Mouse (Mus musculus) CD8-positive naive resting alpha-beta T cell, adult 2 months (primary cell): ENCODE measurements at regions not wholly inside any gene's neighbourhood (a gene's known extent, or its start where the extent isn't known, plus 50 kb on each side); places are given as distances from the start of the nearest gene placed in this dataset.

ENCODE experiments used
- DNase-seq, 2 experiments: peaks; one replicate each; pipeline ENCODE4 v3.0.0; 2022; ENCODE audit warnings: low read depth in 2 of 2, low spot score in 2 of 2

DNA sequence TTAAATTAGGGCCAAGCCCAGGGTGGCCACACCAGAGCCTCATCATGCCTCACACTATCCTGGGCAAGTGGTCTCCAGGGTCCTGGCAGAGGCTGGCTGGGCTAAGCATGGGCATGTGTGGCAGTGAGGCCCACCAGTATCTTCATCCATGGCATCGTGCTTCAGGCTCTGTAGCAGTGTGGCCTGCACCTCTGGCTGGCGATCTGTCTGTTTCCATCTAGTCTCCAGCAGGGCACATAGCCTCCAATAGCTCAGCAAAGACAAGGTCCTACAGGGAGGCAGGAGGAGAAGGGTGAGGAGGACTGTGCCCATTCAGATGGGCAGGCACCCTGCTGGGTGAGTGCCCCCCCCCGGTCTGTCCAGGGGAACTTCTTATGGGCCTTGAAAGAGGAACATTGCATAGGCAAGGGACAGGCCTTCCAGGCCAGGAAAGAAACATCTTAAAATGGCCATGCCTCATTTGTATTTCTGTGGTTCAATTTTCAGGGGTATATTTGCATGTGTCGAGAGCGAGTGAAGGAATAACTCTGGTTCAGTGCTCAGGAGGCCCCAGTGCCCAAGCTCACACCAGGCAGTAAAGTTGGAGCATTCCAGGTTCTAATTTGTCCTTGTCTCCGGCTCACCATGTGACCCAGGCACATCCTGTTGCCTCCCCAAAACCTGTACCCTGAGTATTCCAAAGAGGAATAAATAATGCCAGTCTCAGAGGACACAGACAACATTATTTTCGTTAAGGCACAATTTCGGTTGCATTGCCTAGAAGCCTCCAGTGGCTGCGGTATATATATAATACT, 60.4 kb upstream of the Ppara start:
- DNase-seq: no peak

GRCm38 (mm10) chr15:85675126-85675525, 59.7 kb upstream of the Ppara start:
- DNase-seq: no peak

DNA sequence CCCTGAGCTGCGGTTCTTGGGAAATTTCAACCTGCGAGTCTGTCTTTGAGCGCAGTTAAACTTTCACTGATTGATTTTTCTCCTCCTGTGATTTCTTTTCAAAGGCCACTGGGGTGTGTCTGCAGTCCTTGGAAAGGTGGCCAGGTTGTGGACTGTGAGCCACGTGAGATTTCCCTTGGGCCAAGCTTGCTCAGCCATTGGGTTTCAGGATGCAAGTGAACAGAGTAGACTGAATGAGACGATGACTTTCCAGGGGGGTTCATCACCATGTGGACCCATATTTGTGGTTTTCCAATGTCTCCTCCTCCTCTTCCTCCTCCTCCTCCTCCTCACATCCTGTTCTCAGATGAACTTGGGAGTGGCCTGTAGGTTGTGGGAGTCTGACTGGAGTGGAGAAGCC, 59.0 kb upstream of the Ppara start:
- no peak for DNase-seq

- no peak for DNase-seq
Observed at GRCm38 (mm10) chr15:85676156-85676555, 58.6 kb upstream of the Ppara start.

- DNase-seq: no peak
Observed at GRCm38 (mm10) chr15:85676871-85677270, 57.9 kb upstream of the Ppara start.

GRCm38 (mm10) chr15:85677381-85677780, 57.4 kb upstream of the Ppara start:
- no peak for DNase-seq

GRCm38 (mm10) chr15:85677855-85678254, 56.9 kb upstream of the Ppara start:
- no peak for DNase-seq

- no peak for DNase-seq
Observed at GRCm38 (mm10) chr15:85678351-85678895, 56.4 kb upstream of the Ppara start.

GRCm38 (mm10) chr15:85678981-85679708, 55.6 kb upstream of the Ppara start:
- DNase-seq: no peak

DNA sequence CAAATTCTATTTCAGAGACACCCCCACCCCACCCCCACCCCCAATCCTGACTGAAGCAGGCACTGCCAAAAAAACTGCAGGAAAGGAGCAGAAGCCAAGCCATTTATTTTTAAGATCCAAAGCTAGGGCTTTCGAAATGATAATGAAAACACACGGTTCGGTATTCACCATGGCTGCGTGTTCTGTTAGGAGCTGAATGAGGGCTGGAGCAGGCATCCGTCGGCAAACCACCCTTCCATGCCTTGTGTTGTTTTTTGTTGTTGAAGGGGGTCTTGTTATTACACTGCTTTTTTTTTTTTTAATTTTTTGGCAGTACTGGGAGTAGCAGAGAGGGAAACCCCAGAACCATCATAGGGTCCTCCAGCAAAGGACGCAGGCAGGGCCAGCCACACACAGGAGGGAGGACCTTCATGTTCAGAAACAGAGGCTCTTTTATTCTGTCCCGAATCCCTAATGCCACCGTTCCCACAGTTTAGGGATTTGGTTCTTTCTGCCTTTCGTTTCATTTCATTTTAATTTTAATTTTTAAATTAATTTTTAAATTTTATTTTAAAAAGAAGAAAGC, 54.8 kb upstream of the Ppara start:
- DNase-seq: no peak

DNA sequence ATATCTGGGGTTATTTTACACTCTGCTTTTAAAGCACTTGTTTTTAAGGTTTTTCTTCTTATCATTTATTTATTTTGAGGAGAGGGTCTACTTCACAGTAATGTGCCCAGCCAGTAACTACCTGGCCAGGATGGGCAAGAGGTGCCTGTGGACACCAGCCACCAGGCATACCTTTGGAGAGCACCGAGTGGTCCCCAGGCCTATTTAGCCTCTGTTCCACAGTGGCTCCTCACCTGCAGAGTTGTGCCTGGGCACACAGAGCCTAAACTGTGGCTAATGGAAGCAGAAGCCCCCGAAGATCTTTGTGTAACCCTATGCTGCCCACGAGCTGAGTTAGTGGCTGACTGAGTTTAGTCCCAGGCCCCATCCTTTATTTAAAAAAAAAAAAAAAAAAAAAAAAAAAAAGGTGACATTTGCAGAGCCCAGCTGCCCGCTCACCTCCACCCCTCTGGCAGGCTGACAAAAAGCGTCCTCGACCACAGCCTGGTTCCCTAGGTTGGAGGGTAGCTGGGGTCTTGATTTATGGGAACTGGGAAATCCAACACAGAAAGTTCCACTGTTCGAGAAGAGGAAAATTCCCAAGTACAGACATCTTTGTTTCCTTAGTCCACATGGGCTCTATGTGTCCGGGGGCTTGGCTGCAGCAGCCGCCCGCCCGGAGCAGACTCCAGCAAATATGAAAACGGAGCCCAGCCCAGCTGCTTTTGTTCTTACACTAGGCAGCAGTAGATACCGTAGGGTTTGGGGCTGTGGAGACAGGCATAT, 54.1 kb upstream of the Ppara start:
- no peak for DNase-seq

GRCm38 (mm10) chr15:85682116-85682515, 52.7 kb upstream of the Ppara start:
- DNase-seq: no peak

DNA sequence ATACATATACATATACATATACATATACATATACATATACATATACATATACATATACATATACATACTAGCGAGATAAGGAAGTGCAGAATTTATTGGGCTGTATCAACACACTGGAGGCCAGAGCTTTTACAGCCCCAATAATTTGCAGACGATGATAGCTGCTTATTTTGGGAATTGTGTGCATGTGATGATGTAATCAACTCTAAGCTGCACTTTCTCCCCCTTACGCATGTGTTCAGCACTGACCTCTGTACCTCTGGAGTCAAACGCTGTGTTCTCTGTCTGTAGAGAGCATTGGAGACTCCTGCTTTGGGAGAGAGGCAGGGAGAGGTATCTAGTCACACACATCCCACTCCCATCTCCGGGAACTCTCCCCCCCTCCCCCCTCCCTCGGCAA, 52.0 kb upstream of the Ppara start:
- no peak for DNase-seq

GRCm38 (mm10) chr15:85683271-85683670, 51.5 kb upstream of the Ppara start:
- DNase-seq: no peak

DNA sequence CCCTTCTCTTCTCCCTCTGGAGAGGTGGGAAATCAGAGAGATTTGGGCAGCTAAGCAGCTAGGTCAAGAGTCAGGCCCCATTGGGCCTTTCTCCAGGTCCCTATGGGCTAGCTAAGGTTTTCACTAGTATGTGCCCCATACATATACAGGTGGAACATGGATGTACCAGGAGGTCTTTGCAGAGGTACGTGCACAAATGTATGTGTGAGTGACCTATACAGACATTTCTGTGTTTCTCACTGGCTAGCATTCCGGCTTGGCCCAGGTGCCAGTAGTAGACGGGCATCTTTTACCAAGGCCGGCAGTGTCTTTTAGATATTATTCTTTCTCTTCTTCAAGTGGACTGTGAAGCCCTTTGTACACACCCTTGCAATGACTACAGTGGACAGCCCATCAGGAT, 51.1 kb upstream of the Ppara start:
- DNase-seq: no peak

DNA sequence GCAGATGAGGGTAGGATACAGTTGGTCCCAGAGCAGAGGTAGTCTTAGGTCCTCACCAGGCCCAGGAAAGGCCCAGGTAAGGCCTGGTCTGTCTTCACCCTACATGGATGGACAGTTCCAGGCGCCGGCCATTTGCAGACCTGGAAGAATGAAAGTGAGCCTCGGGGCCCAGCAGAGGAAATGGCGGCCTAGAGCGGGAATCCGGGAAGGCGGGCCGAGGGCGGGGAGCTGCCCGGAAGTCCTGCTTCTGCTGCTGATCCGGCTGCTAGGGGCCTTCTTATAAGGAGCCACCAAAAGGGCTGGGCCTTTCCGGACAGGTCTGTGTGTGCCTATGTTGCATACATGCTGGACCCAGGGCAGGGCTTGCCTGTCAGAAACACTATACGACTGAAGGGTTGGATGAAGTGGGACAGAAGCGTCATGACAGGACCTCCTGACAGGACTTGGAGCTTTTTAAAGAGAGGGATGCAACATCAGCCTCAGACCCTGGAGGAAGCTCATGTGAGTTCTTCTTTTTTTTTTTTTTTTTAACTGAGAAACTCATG, 50.5 kb upstream of the Ppara start:
- no peak for DNase-seq

DNA sequence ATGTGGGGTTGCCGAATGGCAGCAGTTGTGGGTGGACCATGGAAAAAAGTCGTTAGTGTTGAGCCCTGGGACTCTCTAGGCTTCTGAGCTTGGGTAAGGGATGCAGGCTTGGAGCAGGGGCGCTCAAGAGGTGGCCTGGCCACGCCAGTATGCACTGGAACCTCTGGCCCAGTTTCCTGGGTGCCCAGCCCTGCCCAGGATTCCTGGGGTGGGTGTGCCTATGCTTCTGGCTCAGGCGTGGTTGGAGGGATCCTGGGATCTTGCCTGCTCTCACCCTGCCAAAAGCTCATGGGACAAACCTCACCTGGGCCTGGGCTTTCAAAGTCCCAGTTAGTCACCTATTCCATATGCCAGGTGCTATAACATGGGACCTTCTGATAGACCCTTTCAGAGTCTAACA, 49.9 kb upstream of the Ppara start:
- no peak for DNase-seq
